Mouse (Mus musculus) ES-Bruce4 (cell line): ENCODE data around the gene Lrrc37a. TPM values are rescaled to one million over a fixed set of nuclear protein-coding genes. Genes with fewer than 3 reads are reported as not detected.
A peak's percentile ranks its signal among the peaks of the same experiment; 100 is the strongest.

Source experiments
- H3K27ac ChIP-seq: 2 replicates; pipeline ENCODE4 v1.5.1; 2012; ENCODE audit warnings: low read length, inconsistent platforms; ENCODE audit not compliant: insufficient read depth
- H3K27me3 ChIP-seq: 2 replicates; pipeline ENCODE4 v1.6.1; 2012; ENCODE audit warnings: mild to moderate bottlenecking, low read length, inconsistent platforms; ENCODE audit not compliant: control insufficient read depth, poor library complexity, insufficient read depth, severe bottlenecking
- H3K36me3 ChIP-seq: 2 replicates; pipeline ENCODE4 v1.6.1; 2012; ENCODE audit warnings: inconsistent platforms, mild to moderate bottlenecking, low read length, moderate library complexity; ENCODE audit not compliant: control insufficient read depth, poor library complexity, insufficient read depth, severe bottlenecking
- H3K4me1 ChIP-seq: one replicate; pipeline ENCODE4 v1.8.1; 2011; ENCODE audit warnings: low read length; ENCODE audit not compliant: control insufficient read depth, insufficient read depth
- H3K4me3 ChIP-seq: 2 replicates; pipeline ENCODE4 v1.5.1; 2011; ENCODE audit warnings: low read depth, mild to moderate bottlenecking, low read length
- H3K9ac ChIP-seq: 2 replicates; pipeline ENCODE4 v1.6.1; 2012; ENCODE audit warnings: low read depth, mild to moderate bottlenecking, inconsistent platforms; ENCODE audit not compliant: poor library complexity, severe bottlenecking
- H3K9me3 ChIP-seq: replicated peaks from 2 replicates; pipeline ENCODE4 v1.6.1; 2012; ENCODE audit warnings: mild to moderate bottlenecking, low read length, inconsistent platforms; ENCODE audit not compliant: control insufficient read depth, poor library complexity, insufficient read depth, severe bottlenecking
- CTCF ChIP-seq: IDR thresholded peaks from one replicate; pipeline ENCODE4 v1.8.1; 2011; ENCODE audit warnings: low read depth, low read length
- EP300 ChIP-seq: IDR thresholded peaks from 2 replicates; pipeline ENCODE4 v1.6.1; 2011; ENCODE audit warnings: low read depth, low read length; ENCODE audit not compliant: insufficient read depth
- POLR2A ChIP-seq: IDR thresholded peaks from one replicate; pipeline ENCODE4 v1.8.1; 2011; ENCODE audit warnings: low read length; ENCODE audit not compliant: insufficient read depth
- polyA plus RNA-seq: library from polyadenylated mRNA; stranded (reverse); fragments of >200 nt; gene quantifications from 2 replicates; pipeline ENCODE4 v1.2.4, GENCODE M21; 2011; ENCODE audit warnings: low read depth; ENCODE audit not compliant: missing spikeins, insufficient read depth, insufficient read length

The Lrrc37a gene
- polyA plus RNA-seq, 1 experiment, result not detected

- TF ChIP-seq CTCF (no peak), EP300 (no peak), POLR2A (no peak)
- Histone ChIP-seq H3K36me3 (no peaks in the 10 kb centered on the region), H3K27me3 (peaks cover 1% of the 10 kb centered on the region; the same call in 1 of the 2 replicates), H3K4me3 (no peak overlapping the region), H3K9me3 (no peaks in the 10 kb centered on the region), H3K9ac (no peak overlapping the region), H3K4me1 (peaks cover 1% of the 10 kb centered on the region), H3K27ac (no peak overlapping the region)
These were observed 68.1 kb downstream of the Lrrc37a start for GRCm38 (mm10) chr11:103436282-103436681.

GRCm38 (mm10) chr11:103425031-103425430 lies 79.4 kb downstream of the Lrrc37a start:
- no peak for TF ChIP-seq POLR2A
- TF ChIP-seq CTCF, result no peak
- TF ChIP-seq EP300, result no peak
- Histone ChIP-seq H3K4me1 (peaks cover 7% of the 10 kb centered on the region), H3K27ac (no peak overlapping the region), H3K9me3 (no peaks in the 10 kb centered on the region), H3K9ac (no peak overlapping the region), H3K4me3 (no peak overlapping the region), H3K27me3 (no peaks in the 10 kb centered on the region), H3K36me3 (no peaks in the 10 kb centered on the region)

GRCm38 (mm10) chr11:103419667-103420066 lies 84.7 kb downstream of the Lrrc37a start:
- H3K4me1 ChIP-seq, result peaks cover 7% of the 10 kb centered on the region
- no peak overlapping the region for H3K9ac ChIP-seq
- no peak overlapping the region for H3K4me3 ChIP-seq
- H3K9me3 ChIP-seq, result peaks cover 2% of the 10 kb centered on the region; the same call in 1 of the 2 replicates
- no peak overlapping the region for H3K27ac ChIP-seq
- H3K36me3 ChIP-seq, result no peaks in the 10 kb centered on the region
- no peak for TF ChIP-seq POLR2A
- no peak for TF ChIP-seq CTCF
- TF ChIP-seq EP300, result no peak
- no peaks in the 10 kb centered on the region for H3K27me3 ChIP-seq

- H3K36me3 ChIP-seq, result no peaks in the 10 kb centered on the region
- H3K4me3 ChIP-seq, result no peak overlapping the region
- no peak for TF ChIP-seq EP300
- no peak for TF ChIP-seq CTCF
- no peak for TF ChIP-seq POLR2A
- no peak overlapping the region for H3K27ac ChIP-seq
- peaks cover 2% of the 10 kb centered on the region; the same call in 1 of the 2 replicates for H3K9me3 ChIP-seq
- H3K27me3 ChIP-seq, result no peaks in the 10 kb centered on the region
- H3K9ac ChIP-seq, result no peak overlapping the region
- H3K4me1 ChIP-seq, result peaks cover 7% of the 10 kb centered on the region
These were observed 85.2 kb downstream of the Lrrc37a start for GRCm38 (mm10) chr11:103419226-103419625.

- peak overlapping the region; percentile 82; the same call in 1 of the 2 replicates for H3K9ac ChIP-seq
- H3K4me3 ChIP-seq, result no peak overlapping the region
- TF ChIP-seq CTCF, result no peak
- no peak for TF ChIP-seq EP300
- no peak for TF ChIP-seq POLR2A
- peaks cover 2% of the 10 kb centered on the region; the same call in 1 of the 2 replicates for H3K36me3 ChIP-seq
- no peaks in the 10 kb centered on the region for H3K27me3 ChIP-seq
- peaks cover 2% of the 10 kb centered on the region; the same call in 1 of the 2 replicates for H3K9me3 ChIP-seq
- H3K4me1 ChIP-seq, result peaks cover 6% of the 10 kb centered on the region
- H3K27ac ChIP-seq, result peak overlapping the region; percentile 94
These were observed 90.9 kb downstream of the Lrrc37a start for GRCm38 (mm10) chr11:103413516-103413915.

- TF ChIP-seq POLR2A (no peak), CTCF (no peak), EP300 (no peak)
- Histone ChIP-seq H3K27ac (peak overlapping the region; percentile 94), H3K9me3 (no peaks in the 10 kb centered on the region; the same call in 1 of the 2 replicates)
These were observed 91.4 kb downstream of the Lrrc37a start for GRCm38 (mm10) chr11:103412950-103413423.

More at GRCm38 (mm10) chr11:103412950-103413423, 91.4 kb downstream of the Lrrc37a start:
- Histone ChIP-seq H3K27me3 (no peaks in the 10 kb centered on the region), H3K4me3 (peak overlapping the region; percentile 92), H3K36me3 (peaks cover 7% of the 10 kb centered on the region; the same call in 1 of the 2 replicates), H3K9ac (peak overlapping the region; percentile 82), H3K4me1 (peaks cover 8% of the 10 kb centered on the region)
